Mouse (Mus musculus): ENCODE results near the gene Tdrd7.

GRCm38 (mm10) chr4:45956706-45957105, 8.4 kb upstream of the Tdrd7 start:
- TF ChIP-seq CTCF (conservative IDR thresholded peaks at IDR 0.05; ENCODE audit: low read length) (no peak), NANOG (IDR thresholded peaks at IDR 0.05; ENCODE audit: borderline replicate concordance, low read length) (no peak)

All from E14TG2a.4 (cell line).